Mouse (Mus musculus) right cerebral cortex, postnatal 10 days (tissue): ENCODE results near the gene Tenm2.
A peak's percentile ranks its signal among the peaks of the same experiment; 100 is the strongest.

Experiments used
- DNase-seq, 2 experiments: peaks; one replicate each; pipeline ENCODE4 v3.0.0; 2021; ENCODE audit warnings: low spot score in 2 of 2

The Tenm2 gene

DNA sequence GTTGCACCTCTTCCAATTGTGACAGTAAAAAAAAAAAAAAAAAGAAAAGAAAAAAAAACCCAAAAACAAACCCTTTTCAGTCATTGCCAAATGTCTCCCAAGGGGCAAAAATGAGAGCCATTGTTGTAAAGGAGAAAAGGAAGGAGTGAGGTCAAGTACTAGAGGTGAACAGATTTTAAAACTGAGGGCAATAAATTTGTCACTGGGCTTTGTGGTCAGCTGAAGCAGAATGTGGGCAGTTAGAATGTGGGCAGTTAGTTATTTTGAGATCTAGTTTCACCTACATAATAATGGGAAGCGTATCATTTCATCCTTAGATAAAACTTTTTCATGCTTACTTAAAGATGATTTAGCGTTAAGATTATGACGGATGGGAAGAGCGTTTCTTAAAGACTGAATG lies 1016.2 kb downstream of the Tenm2 start:
- DNase-seq = no peak

DNA sequence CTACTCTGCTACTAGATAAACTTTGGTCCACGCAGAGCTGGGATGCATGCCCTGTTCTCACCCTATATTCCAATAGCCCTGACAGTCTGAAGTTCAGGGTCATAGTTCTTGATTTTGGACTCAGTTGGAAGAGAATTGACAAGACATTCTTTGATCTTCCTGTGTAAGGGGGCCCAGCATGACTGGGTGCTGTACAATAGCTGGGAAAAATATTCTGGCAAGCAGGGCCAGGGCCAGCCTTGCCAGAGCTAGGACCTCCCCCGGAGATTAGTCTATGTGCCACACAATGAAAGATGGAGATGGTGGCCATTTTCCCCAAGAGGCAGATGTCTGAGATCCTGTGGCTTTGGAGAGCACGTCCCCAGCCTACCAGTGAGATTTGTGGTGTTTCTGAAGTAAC lies 1021.2 kb downstream of the Tenm2 start:
- DNase-seq = no peak

DNA sequence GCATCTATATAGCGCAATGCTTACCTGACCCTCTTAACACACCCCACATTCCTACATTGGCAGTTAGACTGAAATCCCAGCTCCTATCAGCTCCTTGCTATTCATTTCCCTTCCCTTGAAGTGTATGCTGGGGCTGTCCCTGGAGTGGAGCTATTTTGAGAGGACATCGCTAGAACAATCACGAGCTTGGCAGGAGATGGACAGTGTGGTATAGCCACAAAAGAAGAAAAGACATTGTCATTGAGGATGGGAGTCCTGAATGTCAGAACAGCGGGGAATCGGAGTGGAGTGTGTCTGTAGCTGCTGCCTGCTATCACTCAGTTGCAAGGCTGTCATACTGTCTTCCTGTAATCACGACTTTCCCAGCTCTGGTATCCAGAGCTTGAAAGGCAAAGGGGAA lies 1031.4 kb downstream of the Tenm2 start:
- DNase-seq = no peak

DNA sequence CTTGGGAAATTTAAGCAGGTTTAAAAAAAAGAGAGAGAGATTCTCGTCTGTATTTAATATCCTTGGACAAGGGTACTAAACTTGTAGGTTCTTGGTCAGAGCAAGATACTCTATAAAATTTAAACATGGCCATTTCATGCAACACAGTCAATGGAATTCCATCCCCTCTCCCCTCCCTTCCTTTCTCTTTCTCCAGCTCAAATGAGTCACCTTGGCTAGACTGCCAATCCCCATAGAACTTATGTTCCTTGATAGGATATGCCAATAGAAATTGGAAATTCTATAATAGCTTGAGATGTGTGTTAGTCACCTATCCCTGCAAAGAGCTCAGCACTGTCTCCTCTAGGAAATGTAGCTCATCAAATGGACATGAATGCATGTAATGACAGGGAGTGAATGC lies 1031.9 kb downstream of the Tenm2 start:
- DNase-seq = no peak

DNA sequence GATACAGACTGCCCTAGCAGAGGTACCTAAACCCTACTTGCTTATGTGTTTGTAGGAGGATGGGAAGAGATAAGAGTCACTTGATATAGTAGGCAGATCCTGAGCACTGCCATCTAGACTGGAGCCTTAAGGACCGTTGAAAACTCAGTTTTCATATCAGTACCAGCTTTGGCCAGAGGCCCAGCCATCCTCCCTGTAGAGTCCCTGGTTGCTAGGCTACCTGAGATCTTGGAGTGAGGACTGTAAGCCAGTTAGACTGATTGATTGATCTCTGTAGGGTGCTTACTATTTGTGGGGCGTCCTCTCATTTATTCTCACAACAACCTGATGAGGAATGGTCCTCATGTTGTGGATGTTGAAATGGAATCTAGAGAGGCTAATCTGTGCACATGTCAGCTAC lies 1041.4 kb downstream of the Tenm2 start:
- peak in 1 of 2 experiments; percentile 41 for DNase-seq

DNA sequence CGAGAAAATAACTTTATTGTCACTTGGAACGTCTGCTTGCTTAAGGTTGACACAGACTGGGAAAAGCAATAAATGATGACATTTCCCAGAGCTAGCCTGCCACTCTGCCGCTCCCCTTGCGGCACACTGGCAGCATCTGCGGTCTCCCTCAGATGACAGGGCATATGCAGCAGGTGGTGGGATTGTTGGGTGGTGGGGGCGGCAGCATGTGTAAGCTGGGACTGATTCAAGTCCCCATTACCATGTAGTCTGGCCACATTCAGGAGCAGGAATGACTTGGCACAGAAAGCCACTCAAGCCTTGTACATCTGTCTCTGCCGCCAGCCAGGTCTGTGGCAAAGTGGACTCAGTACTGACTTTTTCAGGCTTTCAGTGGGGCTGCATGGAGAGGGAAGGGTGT lies 1059.7 kb downstream of the Tenm2 start:
- DNase-seq = peak; percentile 48 to 51

DNA sequence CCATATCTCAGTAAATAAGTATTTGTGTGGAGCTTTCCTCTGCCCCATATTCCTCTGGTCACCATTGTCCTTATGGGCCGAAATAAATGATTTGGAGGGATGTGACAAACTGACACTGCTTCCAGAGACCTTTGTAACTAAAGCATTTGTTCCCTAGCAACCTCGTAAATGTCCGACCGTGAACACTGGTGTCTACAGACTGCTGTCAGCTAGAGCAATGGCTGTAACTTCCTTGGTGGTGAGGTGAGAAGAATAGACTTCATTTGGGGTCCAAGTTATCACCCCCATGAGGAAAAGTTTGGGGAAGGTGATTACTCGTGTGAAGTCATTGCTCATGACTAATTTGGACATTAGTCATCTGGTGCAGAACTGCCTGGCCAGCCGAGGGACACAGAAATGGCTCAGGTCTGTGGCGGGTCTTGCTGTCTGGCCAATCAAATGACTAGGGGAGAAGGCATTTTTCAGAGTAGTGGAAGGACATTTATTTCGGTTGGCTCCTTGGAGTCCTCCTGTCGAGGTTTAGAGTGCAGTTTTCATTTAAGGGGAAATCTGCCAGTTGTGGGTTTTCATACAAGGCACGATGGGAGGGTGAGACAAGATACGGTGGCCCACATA lies 1062.6 kb downstream of the Tenm2 start:
- DNase-seq = peak in 1 of 2 experiments; percentile 11

GRCm38 (mm10) chr11:36172520-36172919 lies 1063.2 kb downstream of the Tenm2 start:
- DNase-seq = no peak

DNA sequence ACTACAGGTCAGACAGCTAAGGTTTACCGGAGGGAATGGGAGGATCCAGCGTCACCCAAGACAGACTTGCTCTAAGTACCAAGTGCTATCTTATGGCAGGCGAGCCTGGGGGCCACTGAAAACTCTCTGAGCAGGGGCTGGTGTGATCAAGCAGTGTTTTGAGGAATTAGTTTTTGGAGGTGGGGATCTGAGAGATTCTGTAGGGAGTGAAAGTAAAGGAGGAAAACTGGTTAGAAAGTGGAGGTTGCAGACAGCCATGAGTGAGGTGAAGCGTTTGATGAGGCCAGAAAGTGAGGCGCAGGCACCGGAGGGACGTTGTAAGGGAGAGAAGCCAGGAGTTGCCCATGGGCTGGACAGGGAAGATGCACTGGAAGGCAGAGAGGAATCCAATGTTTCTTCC lies 1063.8 kb downstream of the Tenm2 start:
- DNase-seq = peak in 1 of 2 experiments; percentile 13

GRCm38 (mm10) chr11:36171221-36171620 lies 1064.5 kb downstream of the Tenm2 start:
- peak in 1 of 2 experiments; percentile 15 for DNase-seq

- DNase-seq = peak in 1 of 2 experiments; percentile 11
Measured at GRCm38 (mm10) chr11:36169738-36170137, 1066.0 kb downstream of the Tenm2 start.

DNA sequence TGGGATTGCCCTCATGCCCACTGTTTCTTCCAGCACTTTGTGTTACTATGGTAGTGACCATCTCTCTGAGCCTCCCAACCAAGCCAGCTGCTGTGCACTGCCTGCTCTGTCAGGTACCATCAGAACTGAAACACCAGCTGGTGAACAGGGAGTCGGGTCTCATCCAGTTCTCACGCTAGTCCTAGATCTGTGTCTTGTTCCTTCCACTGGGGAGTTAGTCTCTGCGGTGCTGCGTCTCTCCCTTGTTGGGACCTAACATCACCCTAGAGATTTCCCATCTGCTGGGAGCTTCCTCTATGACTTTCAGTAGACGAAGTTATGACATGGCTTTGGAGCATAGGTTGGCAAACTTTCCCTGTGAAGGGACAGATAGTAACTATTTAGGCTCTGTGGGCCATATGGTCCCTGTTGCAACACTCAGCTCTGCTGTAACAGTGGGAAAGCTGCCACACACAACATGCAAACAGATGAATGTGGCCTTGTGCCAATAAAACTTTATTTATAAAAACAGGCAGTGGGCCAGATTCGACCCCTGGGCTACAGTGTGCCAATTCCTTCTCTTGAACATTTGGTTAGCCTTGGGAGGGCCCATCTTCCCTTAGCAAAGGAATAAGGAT lies 1066.7 kb downstream of the Tenm2 start:
- peak; percentile 39 to 57 for DNase-seq

DNA sequence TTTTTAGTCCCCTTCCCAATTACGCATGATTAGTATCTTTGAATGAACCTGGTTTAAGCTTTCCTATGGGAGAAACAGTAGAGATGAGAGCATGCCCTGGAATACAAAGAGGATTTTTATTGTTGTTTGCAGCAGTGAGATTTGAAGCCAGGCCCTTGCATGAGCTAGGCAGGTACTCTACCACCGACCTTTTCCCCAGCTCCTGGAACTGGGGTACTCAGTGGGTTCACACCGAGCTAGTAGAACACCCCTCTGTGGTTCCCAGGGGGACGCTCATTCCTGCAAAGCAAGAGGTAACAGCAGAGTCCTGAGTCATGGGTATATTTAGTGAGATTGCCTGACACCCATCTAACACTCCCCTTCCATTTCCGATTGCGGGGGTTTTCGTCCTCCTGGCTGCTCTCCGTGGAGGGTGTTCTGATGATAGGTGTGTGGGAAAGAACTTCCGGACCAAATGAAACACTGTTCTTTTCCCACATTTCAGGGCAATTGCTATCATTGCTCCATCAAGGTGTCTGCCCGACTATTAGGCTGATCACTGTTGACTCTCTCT lies 1067.9 kb downstream of the Tenm2 start:
- peak in 1 of 2 experiments; percentile 18 for DNase-seq

- peak in 1 of 2 experiments; percentile 11 for DNase-seq
Measured at GRCm38 (mm10) chr11:36163580-36163979, 1072.2 kb downstream of the Tenm2 start.

- DNase-seq = peak; percentile 13 to 14
Measured at GRCm38 (mm10) chr11:36161765-36162321, 1073.9 kb downstream of the Tenm2 start.

GRCm38 (mm10) chr11:36153450-36153849 lies 1082.3 kb downstream of the Tenm2 start:
- DNase-seq = no peak

GRCm38 (mm10) chr11:36153011-36153410 lies 1082.8 kb downstream of the Tenm2 start:
- no peak for DNase-seq

DNA sequence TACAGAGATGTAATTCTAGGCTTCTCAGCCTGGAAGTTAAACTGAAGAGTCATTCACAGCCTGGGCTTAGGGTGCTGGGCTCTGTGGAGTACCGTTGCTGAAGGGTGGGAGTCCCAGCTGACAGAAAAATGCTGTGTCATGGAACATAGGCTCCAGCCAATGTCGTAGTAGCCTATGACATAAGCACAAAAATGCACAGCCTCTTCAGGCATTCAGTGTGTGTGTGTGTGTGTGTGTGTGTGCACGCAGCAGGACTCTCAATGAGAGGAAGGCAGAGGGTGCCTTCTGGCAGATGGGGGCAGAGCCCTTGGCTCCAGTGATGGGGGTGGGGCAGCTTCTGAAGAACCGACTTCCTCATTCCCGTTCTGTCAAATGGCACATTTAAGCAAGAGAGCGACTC lies 1083.5 kb downstream of the Tenm2 start:
- no peak for DNase-seq

GRCm38 (mm10) chr11:36149092-36149491 lies 1086.7 kb downstream of the Tenm2 start:
- no peak for DNase-seq

- no peak for DNase-seq
Measured at GRCm38 (mm10) chr11:36145057-36145456, 1090.7 kb downstream of the Tenm2 start.

- DNase-seq = no peak
Measured at GRCm38 (mm10) chr11:36140411-36140810, 1095.4 kb downstream of the Tenm2 start.

GRCm38 (mm10) chr11:36139521-36139920 lies 1096.2 kb downstream of the Tenm2 start:
- DNase-seq = no peak

DNA sequence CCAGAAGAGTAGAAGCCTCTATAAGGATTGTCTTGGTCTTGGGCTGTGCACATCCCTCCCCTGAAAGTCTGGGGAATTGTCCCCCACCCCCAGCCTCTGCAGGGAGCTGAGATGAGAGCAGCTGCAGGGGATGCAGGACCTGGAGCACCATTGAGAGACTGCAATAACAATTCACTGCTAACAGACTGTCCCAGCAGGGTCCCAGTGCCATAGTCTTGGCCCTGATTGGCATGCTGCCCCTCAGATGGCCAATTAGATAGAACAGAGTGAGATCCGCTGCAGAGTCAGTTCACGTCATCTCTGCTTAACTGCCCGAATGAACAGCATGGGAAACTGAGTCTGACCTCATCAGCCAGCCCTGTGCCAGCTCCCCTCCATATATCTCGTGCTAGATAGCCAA lies 1097.9 kb downstream of the Tenm2 start:
- DNase-seq = no peak
